Mouse (Mus musculus) retina, postnatal 7 days (tissue): ENCODE data around the gene Pramef25.
"Not testable (repeated sequence)": the region's sequence is repeated elsewhere in the genome, so short reads cannot be mapped to it uniquely, and the experiment has no call there.

Source experiments
- DNase-seq: peaks from one replicate; pipeline ENCODE4 v3.0.0-alpha.2; 2012; ENCODE audit warnings: low read depth, low spot score

Pramef25 gene

GRCm38 (mm10) chr4:143950916-143951315 lies at the start of gene Pramef25:
Gene Pramef25 (minus strand): TSS chr4:143951016.
- DNase-seq = not testable (repeated sequence)

- DNase-seq = not testable (repeated sequence)
Measured at GRCm38 (mm10) chr4:143994269-143994668, 43.5 kb upstream of the Pramef25 start, which contains the start of gene Pramef17. Gene Pramef17 (minus strand): TSS chr4:143994369.

GRCm38 (mm10) chr4:143988126-143988525 lies 37.3 kb upstream of the Pramef25 start:
- not testable (repeated sequence) for DNase-seq

GRCm38 (mm10) chr4:143987475-143987941 lies 36.7 kb upstream of the Pramef25 start:
- DNase-seq = not testable (repeated sequence)

GRCm38 (mm10) chr4:143985733-143986132 lies 34.9 kb upstream of the Pramef25 start:
- not testable (repeated sequence) for DNase-seq

- DNase-seq = not testable (repeated sequence)
Measured at GRCm38 (mm10) chr4:143985165-143985564, 34.3 kb upstream of the Pramef25 start.

GRCm38 (mm10) chr4:143983446-143983845 lies 32.6 kb upstream of the Pramef25 start:
- not testable (repeated sequence) for DNase-seq

- DNase-seq = not testable (repeated sequence)
Measured at GRCm38 (mm10) chr4:143966850-143967249, 16.0 kb upstream of the Pramef25 start, which contains the start of gene Gm13101. Gene Gm13101 (minus strand): TSS chr4:143966950.

GRCm38 (mm10) chr4:143900280-143900679 lies 50.5 kb downstream of the Pramef25 start, which contains the start of gene Pramef6:
Gene Pramef6 (minus strand): TSS chr4:143900380.
- not testable (repeated sequence) for DNase-seq
